Mouse (Mus musculus): ENCODE data around the gene Wfdc13.
A peak's percentile ranks its signal among the peaks of the same experiment; 100 is the strongest.

Wfdc13 gene

DNA sequence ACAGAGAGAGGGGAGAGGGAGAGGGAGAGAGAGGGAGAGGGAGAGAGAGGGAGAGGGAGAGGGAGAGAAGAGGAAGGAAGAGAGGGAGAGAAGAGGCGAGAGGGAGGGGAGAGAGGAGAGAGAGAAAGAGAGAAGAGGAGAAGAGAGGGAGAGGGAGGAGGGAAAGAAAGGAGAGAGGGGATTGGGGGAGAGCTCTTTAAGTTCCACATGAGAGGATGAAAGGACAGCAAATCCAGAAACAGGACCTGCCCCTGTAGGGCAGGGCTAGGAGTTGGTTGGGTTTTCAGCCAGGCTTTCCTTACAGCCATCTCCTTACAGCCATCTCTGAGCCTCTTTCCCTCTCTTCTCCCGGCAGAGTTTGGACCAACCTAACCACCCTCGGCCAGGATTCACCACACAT lies at the start of gene Wfdc13:
TSS of gene Wfdc13 (plus strand) at position 301 of the 400 bp plus-strand sequence.
- no peak for DNase-seq (ENCODE audit: low spot score)

DNA sequence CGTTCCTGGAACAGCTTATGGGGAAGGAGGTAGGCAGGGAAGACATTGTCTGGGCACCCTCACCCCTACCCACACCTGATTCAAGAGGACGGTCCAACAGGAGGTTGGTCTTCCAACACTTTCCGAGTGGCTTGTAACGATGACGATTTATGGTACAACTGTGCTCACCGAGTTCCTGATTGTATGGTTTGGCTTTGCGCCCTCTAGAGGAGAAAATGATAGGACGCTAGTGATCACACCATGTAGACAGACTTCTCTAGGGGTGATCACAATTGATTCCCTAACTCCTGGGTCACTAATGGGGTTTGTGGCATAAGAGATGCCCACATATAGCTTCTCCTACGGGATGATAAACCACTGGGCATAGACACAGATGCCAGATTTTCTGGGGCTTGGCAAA lies 49.6 kb upstream of the Wfdc13 start:
- DNase-seq (ENCODE audit: low spot score): no peak

DNA sequence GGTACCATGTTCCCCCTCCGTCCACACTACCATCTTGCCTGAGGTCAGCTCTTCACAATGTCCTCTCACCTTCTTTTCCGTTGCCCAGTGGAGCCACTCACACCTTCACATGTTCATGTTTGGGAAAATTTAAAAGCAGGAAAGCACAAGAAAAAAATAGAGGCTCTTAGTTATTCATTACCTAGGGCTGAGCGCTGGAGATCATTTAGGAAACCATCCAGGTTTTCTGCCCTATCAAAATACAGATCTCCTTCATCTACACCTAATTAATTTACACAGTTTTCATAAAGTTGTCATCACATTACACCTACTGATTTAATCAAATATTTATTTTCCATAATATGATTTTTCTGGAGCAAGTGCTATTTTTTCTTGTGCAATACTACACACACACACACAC lies 46.2 kb upstream of the Wfdc13 start, which contains the start of gene Wfdc16:
TSS of gene Wfdc16 (minus strand) at position 101 of the 400 bp plus-strand sequence.
- DNase-seq (ENCODE audit: low spot score): no peak

DNA sequence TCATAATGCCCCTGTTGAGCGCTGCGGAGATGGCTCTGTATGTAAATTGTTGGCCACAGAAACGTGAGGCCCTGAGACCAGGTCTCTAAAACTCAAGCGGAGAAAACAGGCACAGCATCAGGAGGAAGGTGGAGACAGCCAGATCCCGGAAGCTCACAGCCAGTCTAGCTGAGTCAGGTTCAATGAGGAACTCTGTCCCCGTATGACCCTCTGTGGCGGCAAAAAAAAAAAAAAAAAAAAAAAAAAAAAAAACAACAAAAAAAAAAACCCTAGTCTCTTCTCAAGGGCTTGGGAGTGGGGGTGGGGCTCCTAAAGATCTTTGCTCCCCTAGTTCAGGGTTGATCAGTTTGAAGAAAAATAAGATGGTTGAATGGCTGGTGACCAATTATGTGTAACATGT lies 43.8 kb upstream of the Wfdc13 start:
- no peak for DNase-seq (ENCODE audit: low spot score)

DNA sequence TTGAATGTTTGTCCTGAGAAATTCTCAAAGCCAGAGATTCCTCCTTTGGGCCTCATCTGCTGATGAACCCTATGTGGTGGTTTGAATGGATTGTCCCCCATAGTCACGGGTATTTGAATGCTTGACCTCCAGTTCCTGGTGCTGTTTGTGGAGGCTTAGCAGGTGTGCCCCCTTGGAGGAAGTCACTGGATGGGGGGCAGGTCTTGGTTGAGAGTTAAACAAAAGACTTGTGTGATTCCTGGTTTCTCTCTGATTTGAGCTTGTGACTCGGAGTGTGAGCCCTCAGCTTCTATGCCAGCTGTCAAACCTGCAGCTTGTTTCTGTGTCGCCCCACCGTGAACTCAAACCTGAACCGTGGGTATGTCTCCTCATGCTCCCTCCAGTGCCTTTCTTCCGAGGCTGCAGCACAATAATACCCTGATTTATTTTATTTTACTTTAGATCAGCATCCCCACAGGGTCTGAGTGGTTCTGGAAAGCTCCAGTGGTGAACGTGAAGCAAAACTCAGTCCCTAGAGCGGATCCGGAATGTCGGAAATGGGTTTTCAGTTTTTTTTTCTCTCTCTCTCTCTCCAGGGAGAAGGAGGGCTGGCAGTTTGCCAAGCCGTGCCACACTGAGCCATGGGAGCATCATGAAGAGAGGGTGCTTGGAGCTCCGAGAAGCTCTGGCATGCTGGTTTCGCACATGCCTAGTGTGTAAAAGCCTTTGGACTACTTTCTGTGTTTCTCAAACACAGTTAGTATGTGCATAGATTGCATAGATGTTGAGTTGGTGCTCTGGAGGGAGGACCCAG lies 42.8 kb upstream of the Wfdc13 start:
- DNase-seq (ENCODE audit: low spot score): no peak

DNA sequence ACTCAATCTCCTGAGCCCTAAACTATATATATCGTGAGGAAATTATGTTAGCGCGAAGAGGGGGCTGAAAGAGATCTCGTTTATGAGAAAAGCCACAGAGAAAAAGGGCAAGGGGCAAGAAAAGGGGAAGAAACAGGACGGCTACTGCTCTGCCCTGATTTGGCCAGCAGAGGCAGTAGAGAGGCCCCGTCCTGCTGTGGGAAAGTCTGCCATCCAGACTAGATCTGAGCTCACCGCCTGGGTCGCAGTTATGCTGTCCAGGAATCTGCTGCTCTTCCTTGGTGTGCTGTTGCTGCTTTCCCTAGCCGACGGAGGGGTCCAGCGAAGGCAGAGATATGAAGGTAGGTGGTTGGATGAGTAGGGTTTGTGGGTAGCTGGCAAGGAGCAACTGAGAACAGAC lies 29.0 kb upstream of the Wfdc13 start, which contains the start of gene Wfdc10:
TSS of gene Wfdc10 (plus strand) at position 189 of the 400 bp plus-strand sequence.
- peak; percentile 72 for DNase-seq (ENCODE audit: low spot score)

DNA sequence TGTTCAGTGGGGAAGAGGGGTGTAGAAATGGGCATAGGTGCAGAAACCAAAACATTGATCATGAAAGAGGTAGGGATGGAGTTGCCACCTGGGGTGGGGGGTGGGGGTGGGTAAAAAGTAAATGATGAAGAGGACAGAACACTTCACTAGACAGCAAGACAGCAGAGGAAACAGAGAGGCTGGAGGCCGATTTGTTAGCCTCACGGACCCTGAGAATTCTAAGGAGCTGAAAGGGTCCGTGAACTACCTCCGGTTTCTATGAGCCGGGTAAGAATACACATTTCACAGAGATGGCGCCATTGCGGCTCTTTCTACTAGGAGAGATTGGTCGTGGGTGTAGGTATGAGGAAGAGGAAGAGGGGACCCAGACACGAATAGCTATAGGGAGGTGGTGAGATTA lies 28.4 kb upstream of the Wfdc13 start, which contains the start of gene Wfdc9:
TSS of gene Wfdc9 (minus strand) at position 101 of the 400 bp plus-strand sequence.
- DNase-seq (ENCODE audit: low spot score): no peak

DNA sequence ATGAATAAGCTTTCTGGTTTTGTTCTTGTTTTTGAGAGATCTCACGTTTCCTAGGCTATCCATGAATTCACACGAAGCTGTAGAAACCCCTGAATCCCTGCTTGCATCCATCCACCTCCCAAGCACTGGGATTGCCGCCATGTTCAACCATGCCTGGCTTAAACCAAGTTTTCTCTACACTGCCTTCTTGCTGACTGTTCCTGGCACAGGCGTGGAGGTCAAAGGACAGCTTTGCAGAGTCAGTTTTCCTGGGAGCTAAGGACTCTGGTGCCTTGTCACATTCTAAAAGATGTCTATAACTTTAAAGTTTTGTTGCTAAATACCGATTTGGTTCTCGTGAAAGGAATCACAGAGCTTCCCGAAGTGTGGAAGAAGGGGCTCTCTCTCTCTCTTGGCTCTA lies 20.1 kb upstream of the Wfdc13 start:
- DNase-seq (ENCODE audit: low spot score): no peak

DNA sequence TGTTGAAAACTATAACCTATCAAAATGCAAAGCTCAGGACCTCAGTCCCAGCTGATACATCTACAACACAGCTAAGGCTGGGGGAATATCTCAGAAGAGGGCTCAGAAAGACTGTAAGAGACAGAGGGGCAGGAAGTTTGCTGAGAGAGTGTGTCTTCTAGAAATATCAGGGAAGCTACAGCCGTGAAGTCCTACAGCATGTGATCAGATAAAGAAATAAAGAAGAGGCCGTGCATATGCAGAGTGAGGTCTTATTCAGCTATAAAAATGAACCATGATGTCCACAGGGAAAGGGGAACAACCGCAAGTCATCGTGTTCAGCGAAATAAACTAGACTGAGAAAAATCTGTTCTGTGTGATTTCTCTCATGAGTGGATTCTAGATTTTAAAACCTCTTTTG lies 14.6 kb upstream of the Wfdc13 start:
- DNase-seq (ENCODE audit: low spot score): no peak

DNA sequence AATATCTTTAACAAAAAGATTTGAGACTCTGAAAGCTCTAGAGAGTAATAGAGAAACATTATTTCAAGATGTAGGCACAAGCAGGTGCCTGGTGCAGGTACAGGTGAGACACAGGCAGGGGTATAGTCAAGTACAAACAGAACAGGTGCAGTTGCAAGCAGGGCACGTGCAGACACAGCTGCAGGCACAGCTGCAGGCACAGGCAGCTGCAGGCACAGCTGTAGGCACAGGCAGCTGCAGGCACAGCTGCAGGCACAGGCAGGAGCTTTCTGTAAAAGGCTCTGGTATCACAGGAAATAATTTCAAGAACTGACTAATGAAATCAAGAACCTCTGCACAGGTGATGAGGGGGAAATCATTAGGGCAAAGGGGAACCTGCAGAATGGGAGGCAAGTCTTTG lies 14.0 kb upstream of the Wfdc13 start:
- no peak for DNase-seq (ENCODE audit: low spot score)

DNA sequence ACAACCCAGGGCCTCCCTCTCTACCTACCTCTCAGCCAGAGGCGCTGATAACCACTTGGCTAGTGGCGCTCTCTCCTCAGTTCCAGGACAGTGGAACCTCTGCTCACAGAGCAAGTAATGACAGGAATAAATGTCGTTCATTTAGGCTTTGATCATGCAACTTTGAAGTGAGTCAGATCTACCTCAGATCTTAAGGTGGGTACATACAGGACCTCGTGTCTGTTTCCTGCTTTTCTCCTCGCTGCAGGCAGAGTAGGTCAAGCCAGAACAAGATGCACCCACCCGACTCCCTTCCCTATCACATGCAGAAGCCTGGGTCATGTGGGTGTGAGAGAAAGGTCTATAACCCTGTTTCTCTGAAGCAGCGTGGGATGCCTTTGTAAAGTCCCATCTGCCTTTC lies 10.9 kb upstream of the Wfdc13 start, which contains the start of gene Wfdc11:
TSS of gene Wfdc11 (minus strand) at position 101 of the 400 bp plus-strand sequence.
- no peak for DNase-seq (ENCODE audit: low spot score)

DNA sequence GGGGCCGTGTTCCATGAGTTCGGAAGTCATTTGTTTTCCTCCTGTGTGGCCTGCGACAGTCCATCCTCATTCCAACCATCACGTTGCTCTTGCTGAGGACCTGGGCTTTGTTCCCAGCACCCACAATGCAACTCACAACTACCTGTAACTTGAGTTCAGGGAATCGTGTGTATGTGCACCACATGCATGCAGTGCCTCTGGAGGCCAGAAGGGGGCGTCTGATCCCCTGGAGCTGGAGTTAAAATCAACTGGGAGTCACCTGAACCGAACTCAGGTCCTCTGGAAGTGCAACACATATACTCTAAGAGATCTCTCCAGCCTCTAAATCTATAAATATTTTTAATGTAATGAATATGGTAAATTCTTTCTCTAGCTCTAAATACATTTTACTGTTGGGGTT lies 8.8 kb upstream of the Wfdc13 start:
- DNase-seq (ENCODE audit: low spot score): peak; percentile 32

DNA sequence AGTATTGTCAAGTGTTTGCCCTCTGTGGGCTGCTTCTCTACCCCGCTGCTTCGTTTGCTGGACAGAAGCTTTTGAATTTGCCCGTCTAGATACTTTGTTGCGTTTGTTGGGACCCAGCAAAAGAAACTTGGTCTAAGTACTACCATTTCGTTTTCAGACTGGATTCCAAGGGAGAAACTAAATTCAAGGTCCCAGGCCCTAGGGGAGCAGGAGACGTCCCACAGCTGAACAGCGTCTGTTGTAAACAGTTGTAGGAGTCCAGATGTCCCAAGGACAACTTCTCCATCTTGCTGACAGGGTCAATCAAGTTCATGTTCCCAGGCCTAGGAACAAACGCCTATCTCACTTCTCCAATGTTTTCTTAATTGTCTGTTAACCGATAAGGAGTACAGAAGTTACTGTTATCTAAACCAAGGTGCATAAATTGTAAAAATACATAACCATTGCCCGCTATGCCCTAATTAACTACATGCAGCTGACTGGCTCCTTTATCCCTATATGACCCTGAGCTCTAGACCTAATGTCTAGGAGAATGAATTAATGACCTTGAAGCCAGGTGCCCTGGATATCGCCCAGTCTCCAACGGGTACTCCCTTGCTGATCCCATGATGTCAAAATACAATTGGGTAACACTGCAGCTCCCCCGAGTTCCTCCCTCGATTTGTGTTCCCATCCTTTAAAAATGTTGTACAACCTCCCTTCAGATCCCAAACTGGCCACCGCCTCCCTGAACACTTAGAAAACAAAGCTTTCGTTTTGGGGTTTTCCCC lies 7.8 kb upstream of the Wfdc13 start:
- peak; percentile 80 for DNase-seq (ENCODE audit: low spot score)

DNA sequence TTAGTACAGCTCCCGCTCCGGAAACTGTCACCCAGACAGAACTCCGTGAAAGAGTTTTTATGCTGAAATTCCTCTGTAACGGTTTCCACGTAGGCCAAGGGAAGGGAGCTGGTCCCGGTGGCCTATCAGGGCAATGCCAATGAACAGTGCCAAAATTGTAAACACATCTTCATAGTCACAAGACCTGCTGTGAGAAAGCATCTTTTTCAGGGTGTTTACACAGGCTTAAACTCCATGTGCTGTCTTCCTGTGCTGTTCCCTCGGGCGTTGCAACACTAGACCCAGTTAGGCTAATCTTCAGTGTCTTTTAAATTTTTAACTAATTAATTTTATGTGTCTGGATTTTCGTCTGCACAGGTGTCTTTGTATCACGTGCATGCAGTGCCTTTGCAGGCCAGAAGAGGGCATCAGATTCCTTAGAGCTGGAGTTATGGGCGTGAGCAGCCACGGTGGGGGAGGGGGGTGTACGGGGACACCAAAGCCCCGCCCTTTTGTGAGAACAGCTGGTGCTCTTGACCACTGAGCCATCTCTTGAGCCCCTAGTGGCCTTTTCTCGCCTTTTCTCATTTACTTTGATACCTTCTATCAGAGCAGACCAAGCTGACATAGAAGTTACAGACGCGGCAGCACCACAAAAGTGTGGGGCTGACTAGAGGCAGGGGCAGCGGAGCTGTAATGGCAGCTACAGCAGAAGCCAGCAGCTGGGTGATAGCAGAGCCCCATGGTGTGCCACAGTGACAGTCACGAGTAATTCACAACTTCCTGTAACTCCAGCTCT lies 5.9 kb upstream of the Wfdc13 start:
- DNase-seq (ENCODE audit: low spot score): peak; percentile 77

DNA sequence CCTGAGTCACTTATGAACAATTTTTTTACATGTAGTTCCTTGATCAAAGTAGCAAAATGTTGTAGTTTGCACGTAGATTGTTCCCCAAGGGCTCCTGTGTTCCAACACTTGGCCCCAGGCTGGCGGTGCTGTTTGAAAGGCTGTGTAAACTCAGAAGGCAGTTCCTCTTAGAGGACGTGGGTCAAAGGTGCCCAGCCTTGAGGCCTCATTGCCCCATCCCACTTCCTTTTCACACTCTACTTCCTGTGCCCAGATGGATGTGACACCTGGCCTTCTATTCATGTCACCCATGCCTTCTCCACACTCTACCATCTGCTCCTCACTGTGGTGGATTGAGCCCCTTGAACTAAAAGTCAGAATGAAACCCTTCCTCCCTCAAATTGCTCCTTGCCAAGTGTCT lies 5.0 kb upstream of the Wfdc13 start:
- DNase-seq (ENCODE audit: low spot score): no peak

DNA sequence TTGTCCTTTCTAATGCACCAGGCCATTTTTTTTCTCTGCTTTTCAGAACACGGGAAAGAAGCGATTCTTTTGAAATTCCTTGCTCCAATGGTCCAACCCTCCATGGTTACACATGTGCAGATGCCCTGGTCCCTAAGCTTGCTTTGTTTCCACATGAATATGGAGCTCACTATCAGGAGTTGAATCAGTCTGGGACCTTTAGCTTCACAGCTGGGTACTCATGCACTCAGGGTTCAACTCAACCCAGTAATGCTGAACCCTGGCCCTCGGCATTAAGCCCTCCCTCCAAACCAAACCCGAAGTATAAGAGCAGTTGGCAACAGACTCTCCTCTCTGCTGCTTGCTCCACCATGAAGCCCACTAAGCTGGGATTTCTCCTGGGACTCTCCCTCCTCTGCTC lies 13.3 kb downstream of the Wfdc13 start, which contains the start of gene Spint4:
TSS of gene Spint4 (plus strand) at position 301 of the 400 bp plus-strand sequence.
- DNase-seq (ENCODE audit: low spot score): no peak

DNA sequence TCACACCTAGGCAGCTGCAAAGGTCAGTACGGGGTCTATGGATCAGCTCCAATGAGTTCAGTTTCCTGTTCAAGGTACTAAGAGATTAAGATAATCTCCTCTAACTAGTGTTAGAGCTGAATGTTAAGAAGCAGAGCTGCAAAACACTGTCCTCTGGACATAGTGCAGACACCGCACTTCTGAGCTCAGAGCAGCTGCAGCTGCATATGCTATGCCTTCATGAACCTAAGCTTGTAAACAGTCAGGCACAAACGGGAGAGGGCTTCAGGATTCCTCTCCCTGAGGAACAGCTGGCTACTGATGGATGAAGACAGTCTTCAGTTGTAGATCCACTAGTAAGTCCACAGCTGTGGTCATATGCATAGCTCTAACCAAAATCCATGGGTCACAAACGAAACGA lies 16.1 kb downstream of the Wfdc13 start:
- no peak for DNase-seq (ENCODE audit: low spot score)

DNA sequence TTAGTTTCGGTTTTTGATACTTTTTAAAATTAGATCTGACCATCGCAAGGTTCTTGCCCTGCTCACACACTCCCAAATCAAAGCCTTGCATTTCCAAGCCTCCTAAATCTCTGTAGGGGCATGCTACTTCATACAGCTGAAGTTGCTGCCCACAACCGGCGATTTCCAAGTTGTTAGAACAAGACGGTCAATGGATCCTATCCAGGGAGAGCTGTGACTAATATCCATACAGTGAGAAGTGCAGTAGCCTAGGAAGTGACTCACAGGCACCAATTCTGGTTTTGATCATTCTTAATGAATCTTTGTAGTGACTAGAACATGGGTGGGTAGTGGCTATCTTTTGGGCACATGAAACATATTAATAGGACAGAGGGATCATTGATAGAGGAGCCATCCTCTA lies 16.9 kb downstream of the Wfdc13 start:
- DNase-seq (ENCODE audit: low spot score): no peak

DNA sequence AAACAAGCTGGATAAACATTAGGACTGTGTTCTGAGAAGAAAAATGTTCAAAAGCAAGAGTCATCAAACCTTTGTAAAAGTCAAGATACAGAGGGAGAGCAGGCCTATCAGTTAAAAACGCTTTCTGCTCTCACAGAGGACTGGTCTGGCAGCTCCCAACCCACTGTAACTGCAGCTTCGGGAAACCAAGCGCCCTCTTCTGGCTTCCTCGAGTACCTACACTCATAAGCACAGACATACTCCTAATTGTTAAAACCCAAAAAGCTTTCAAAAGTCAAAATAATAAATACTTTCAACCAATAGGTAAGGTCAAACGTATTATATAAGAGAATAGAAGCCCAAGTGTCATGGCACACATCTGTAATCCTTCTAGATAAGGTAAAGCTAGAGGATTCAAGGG lies 19.3 kb downstream of the Wfdc13 start:
- DNase-seq (ENCODE audit: low spot score): no peak

DNA sequence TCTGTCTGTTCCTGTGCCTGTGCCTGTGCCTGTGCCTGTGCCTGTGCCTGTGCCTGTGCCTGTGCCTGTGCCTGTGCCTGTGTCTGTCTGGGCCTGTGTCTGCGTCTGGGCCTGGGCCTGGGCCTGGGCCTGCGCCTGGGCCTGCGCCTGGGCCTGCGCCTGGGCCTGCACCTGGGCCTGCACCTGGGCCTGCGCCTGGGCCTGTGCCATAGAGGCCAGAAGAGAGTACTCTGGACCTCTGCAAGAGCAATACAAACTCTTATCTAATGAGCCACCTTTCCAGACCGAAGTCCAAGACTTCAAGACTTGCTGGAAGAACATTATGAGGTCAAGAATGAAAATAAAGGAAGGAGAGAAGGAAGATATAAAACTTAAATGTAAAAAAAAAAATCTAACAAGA lies 20.4 kb downstream of the Wfdc13 start:
- no peak for DNase-seq (ENCODE audit: low spot score)

DNA sequence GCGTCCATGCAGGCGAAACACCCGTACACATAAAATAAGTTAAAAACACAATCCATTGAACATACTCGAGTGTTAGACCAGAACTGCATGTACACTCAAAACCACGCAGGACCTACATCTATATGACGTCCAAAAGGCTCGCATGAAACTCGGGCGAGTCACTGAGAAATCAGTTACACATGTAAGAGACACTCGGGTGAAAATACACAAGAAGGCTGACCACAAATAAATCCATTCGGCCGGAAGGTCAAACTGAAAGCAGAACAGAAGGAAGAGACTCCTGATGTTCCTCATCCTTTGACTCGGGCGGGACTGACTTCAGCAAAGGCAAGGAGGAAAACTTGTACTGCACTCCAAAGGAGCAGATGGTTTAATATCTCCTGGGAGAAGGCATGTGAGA lies 21.1 kb downstream of the Wfdc13 start:
- no peak for DNase-seq (ENCODE audit: low spot score)

DNA sequence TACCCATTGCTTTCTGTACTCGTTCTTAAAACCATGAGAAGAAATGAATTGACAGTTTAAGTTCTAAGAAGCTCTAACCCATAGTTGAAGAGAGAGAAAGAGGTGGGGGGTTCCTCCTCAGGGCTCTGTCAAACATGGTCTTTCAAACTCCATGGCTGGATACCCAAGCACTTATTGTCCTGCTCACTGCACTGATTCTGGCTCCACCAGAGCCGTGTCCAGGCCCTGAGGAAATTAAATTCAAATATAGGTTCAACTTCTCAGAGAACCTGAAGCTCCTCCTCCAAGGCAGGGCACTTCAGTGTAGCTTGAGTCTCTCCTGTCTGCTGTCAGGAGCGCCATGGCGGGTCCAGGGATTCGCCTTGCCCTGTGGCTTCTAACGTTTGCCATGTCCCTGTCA lies 30.1 kb downstream of the Wfdc13 start, which contains the start of gene Spint5:
TSS of gene Spint5 (plus strand) at position 301 of the 400 bp plus-strand sequence.
- DNase-seq (ENCODE audit: low spot score): no peak

Measured in testis, postnatal 14 days (tissue).